Mouse (Mus musculus) T-cell, adult 2 months (primary cell): ENCODE data around the gene Arnt.

Experiments used
- DNase-seq: peaks from one replicate; pipeline ENCODE4 v3.0.0; 2022; ENCODE audit warnings: low spot score

Gene Arnt

DNA sequence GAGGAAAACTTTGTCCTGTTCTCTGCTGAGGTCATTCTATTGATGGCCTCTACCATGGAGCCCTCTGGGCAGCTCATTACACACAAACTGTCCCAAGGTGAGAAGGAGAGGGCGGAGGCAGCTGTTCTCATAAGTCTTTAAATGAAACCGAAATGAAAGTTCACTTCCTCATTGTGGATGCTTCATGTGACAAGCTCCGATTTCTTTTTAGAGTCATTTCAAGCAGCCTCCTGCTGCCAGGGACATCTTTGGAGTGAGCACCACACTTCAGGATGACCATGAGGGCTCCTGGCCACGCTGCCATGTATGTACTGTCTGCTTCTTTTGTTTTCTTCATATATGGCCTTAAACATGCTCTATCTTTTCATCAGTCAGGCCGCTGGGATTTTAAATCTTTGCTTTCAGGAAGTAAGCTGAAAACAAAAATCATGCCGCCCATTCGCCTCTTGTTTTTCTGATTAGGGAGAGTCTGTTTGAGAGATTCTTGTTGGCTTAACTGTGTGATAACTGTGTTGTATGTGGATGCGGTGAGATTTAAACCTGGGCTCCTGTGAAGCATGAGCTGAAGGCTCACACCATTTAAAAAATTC is 92.5 kb downstream of the Arnt start, which contains the start of gene Ctss:
Ctss (plus strand) TSS at position 165 of the 590 bp plus-strand sequence.
- peak; percentile 50 for DNase-seq

DNA sequence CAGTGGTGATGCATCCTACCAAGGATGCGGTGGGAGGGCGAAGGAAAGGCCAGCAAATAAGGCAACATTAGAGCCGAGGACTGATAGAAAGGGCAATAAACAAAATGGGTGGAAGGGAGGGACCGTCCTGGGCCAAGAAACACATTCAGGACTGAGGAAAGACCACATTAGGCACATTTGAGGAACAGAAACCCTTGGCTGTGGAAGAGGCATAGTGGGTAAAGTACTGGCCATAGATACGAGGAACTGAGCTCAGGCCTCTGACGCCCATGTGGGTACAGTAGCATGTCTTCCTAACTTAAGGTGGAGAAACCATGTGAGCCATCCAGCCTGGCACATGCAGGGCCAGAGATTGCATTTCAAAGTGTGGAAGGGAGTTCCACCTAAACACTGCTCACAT is 95.6 kb downstream of the Arnt start:
- no peak for DNase-seq

DNA sequence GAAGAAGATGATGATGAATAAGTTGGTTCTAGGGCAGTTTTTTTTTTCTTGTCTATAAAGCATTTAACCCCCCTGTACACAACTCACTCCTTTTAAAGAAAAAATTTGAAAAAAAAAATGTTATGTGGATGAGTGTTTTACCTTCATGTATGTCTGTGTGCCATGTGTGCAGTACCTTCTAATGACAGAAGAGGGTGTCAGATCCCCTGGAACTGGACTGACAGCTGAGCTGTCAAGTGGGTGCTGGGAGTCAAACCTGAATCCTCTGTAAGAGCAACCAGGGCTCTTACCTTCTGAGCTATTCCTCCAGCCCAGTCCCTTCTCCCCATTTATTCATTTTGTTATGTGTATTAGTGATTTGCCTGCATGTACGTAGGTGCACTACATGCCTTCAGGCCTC is 96.8 kb downstream of the Arnt start:
- no peak for DNase-seq

GRCm38 (mm10) chr3:95533364-95533763 is 99.2 kb downstream of the Arnt start:
- no peak for DNase-seq

GRCm38 (mm10) chr3:95534927-95535326 is 100.7 kb downstream of the Arnt start:
- DNase-seq: no peak

GRCm38 (mm10) chr3:95538936-95539335 is 104.7 kb downstream of the Arnt start:
- DNase-seq: no peak

DNA sequence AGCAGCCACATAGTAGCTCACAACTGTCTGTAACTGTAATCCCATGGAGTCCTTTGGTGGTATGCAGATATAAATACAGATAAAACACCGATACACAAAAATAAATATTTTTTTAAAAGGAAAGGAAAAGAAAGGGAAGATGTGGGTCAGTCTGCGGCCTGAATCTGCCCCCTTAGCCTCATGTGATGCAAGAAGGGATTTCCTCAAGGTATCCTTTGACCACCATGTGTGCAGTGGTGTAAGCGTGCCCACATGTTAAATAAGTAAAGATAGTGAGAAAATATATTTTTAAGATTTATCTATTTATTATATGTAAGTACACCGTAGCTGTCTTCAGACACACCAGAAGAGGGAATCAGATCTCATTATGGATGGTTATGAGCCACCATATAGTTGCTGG is 105.6 kb downstream of the Arnt start:
- DNase-seq: no peak

GRCm38 (mm10) chr3:95541186-95541585 is 107.0 kb downstream of the Arnt start:
- DNase-seq: peak; percentile 46

- no peak for DNase-seq
These were observed 108.0 kb downstream of the Arnt start for GRCm38 (mm10) chr3:95542171-95542570.

GRCm38 (mm10) chr3:95542981-95543380 is 108.8 kb downstream of the Arnt start:
- DNase-seq: no peak
